Mouse (Mus musculus): ENCODE measurements around the gene Ensa. TPM values are rescaled to one million over a fixed set of nuclear protein-coding genes. Genes with fewer than 3 reads are reported as not detected.

Ensa gene
- total and polyA plus RNA-seq, 2 experiments: 5.0 to 23.5 TPM

DNA sequence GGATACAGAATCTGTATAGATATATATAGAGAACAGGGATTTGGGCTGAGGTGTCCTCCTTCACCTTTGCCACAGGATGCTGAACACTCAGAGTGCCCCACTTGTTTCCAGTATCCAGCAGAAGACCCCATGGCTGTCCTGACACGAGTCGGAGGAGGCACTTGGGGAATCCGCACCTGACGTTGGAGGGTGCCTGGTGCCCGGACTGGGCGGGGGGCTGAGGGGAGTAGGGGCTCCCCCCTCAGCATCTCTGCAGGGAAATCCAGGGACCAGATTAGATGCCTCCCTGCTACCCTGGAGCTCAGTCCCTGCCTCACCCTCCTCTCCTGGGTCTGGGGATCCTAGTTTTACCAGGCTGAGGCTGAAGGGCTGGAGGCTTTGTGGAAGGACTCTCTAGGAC is 55.9 kb downstream of the Ensa start:
- TF ChIP-seq POLR2A (IDR thresholded peaks at IDR 0.05; ENCODE audit: extremely low read depth, insufficient read depth, low read length) (no peak), CTCF (IDR thresholded peaks at IDR 0.05; ENCODE audit: low read depth, low read length) (no peak)
- Histone ChIP-seq H3K27me3 (ENCODE audit: control insufficient read depth, insufficient read depth, low read length) (no peaks in the 10 kb centered on the region), H3K4me3 (ENCODE audit: insufficient read depth, low read depth, low read length) (no peak overlapping the region), H3K79me2 (ENCODE audit: control insufficient read depth, insufficient read depth, low read length) (no peaks in the 10 kb centered on the region), H3K27ac (replicated peaks; ENCODE audit: insufficient read depth, low read depth, low read length) (no peak overlapping the region), H3K4me1 (ENCODE audit: control insufficient read depth, insufficient read depth, low read length) (peaks cover 2% of the 10 kb centered on the region; the same call in 1 of the 2 replicates), H3K36me3 (ENCODE audit: control insufficient read depth, insufficient read depth, low read length) (no peaks in the 10 kb centered on the region), H3K9ac (ENCODE audit: low read depth, low read length) (no peak overlapping the region)
- DNase-seq (ENCODE audit: extremely low read depth, low read depth, low spot score): no peak
- 92% methylated on average over 6 of the region's 6 CpGs for WGBS

DNA sequence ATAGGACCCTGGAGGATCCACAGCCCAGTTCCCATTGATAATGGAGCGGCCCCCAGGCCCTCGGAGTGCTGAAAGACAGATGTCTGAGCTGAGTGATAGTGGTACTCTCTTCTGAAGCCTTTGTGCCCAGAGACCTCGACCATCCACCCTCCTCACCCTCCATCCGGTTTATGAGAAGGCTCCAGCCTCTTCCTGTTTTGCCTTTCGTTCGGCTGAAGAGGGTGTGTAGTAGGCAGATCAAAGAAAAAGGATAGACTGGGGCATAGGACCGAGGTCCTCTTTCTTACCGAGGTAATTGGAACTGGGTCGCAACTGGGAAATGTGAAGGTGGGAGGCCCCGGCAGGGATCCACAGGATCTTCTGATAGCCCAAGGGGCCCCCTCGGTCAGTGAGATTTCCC is 56.6 kb downstream of the Ensa start:
- Histone ChIP-seq H3K27ac (replicated peaks; ENCODE audit: insufficient read depth, low read depth, low read length) (no peak overlapping the region), H3K4me1 (ENCODE audit: control insufficient read depth, insufficient read depth, low read length) (no peaks in the 10 kb centered on the region), H3K79me2 (ENCODE audit: control insufficient read depth, insufficient read depth, low read length) (no peaks in the 10 kb centered on the region), H3K9ac (ENCODE audit: low read depth, low read length) (no peak overlapping the region), H3K27me3 (ENCODE audit: control insufficient read depth, insufficient read depth, low read length) (no peaks in the 10 kb centered on the region), H3K4me3 (ENCODE audit: insufficient read depth, low read depth, low read length) (no peak overlapping the region), H3K36me3 (ENCODE audit: control insufficient read depth, insufficient read depth, low read length) (no peaks in the 10 kb centered on the region)
- no peak for DNase-seq (ENCODE audit: extremely low read depth, low read depth, low spot score)
- 69% methylated on average over 11 of the region's 11 CpGs for WGBS
- no peak for TF ChIP-seq POLR2A (IDR thresholded peaks at IDR 0.05; ENCODE audit: extremely low read depth, insufficient read depth, low read length)
- TF ChIP-seq CTCF (IDR thresholded peaks at IDR 0.05; ENCODE audit: low read depth, low read length): no peak

Other genes starting within 250 kb of the Ensa start
- not detected in 2 replicates for gene 4930558C23Rik, start 222.2 kb upstream of the Ensa start, total RNA-seq (2014; rRNA removed)
- not detected in 2 replicates for gene 4930558C23Rik, start 222.2 kb upstream of the Ensa start, polyA plus RNA-seq (2012; rRNA removed)
- gene Arnt, start 190.6 kb upstream of the Ensa start, total RNA-seq (2014; rRNA removed): 23.6 and 24.3 TPM in 2 replicates
- 14.2 and 20.8 TPM in 2 replicates for gene Arnt, start 190.6 kb upstream of the Ensa start, polyA plus RNA-seq (2012; rRNA removed)
- 0.81 and 1.3 TPM in 2 replicates for gene Ctsk, start 125.7 kb upstream of the Ensa start, total RNA-seq (2014; rRNA removed)
- gene Ctsk, start 125.7 kb upstream of the Ensa start, polyA plus RNA-seq (2012; rRNA removed): 0.09 and 0.60 TPM in 2 replicates
- 60.6 and 77.4 TPM in 2 replicates for gene Ctss, start 98.2 kb upstream of the Ensa start, total RNA-seq (2014; rRNA removed)
- gene Ctss, start 98.2 kb upstream of the Ensa start, polyA plus RNA-seq (2012; rRNA removed): 9.1 and 13.5 TPM in 2 replicates
- not detected in 2 replicates for gene Hormad1, start 65.3 kb upstream of the Ensa start, total RNA-seq (2014; rRNA removed)
- gene Hormad1, start 65.3 kb upstream of the Ensa start, polyA plus RNA-seq (2012; rRNA removed): not detected in 2 replicates
- 4.6 and 5.2 TPM in 2 replicates for gene Golph3l, start 36.1 kb upstream of the Ensa start, total RNA-seq (2014; rRNA removed)
- 1.6 and 2.5 TPM in 2 replicates for gene Golph3l, start 36.1 kb upstream of the Ensa start, polyA plus RNA-seq (2012; rRNA removed)
- 57.5 and 92.2 TPM in 2 replicates for gene Mcl1, start 33.8 kb downstream of the Ensa start, total RNA-seq (2014; rRNA removed)
- gene Mcl1, start 33.8 kb downstream of the Ensa start, polyA plus RNA-seq (2012; rRNA removed): 38.7 and 39.4 TPM in 2 replicates
- 0.55 and 1.6 TPM in 2 replicates for gene Adamtsl4, start 62.9 kb downstream of the Ensa start, total RNA-seq (2014; rRNA removed)
- 2.5 and 4.7 TPM in 2 replicates for gene Adamtsl4, start 62.9 kb downstream of the Ensa start, polyA plus RNA-seq (2012; rRNA removed)
- 48.1 and 87.7 TPM in 2 replicates for gene Ecm1, start 114.6 kb downstream of the Ensa start, total RNA-seq (2014; rRNA removed)
- gene Ecm1, start 114.6 kb downstream of the Ensa start, polyA plus RNA-seq (2012; rRNA removed): 354 and 374 TPM in 2 replicates
- 18.9 and 22.2 TPM in 2 replicates for gene Tars2, start 135.2 kb downstream of the Ensa start, total RNA-seq (2014; rRNA removed)
- 24.6 and 26.5 TPM in 2 replicates for gene Tars2, start 135.2 kb downstream of the Ensa start, polyA plus RNA-seq (2012; rRNA removed)
- gene Rprd2, start 193.9 kb downstream of the Ensa start, total RNA-seq (2014; rRNA removed): 7.6 and 9.3 TPM in 2 replicates
- gene Rprd2, start 193.9 kb downstream of the Ensa start, polyA plus RNA-seq (2012; rRNA removed): 5.1 and 7.9 TPM in 2 replicates
- gene Prpf3, start 230.9 kb downstream of the Ensa start, total RNA-seq (2014; rRNA removed): 6.5 and 7.8 TPM in 2 replicates
- gene Prpf3, start 230.9 kb downstream of the Ensa start, polyA plus RNA-seq (2012; rRNA removed): 4.1 and 7.4 TPM in 2 replicates
- 137 and 205 TPM in 2 replicates for gene Mrps21, start 246.5 kb downstream of the Ensa start, total RNA-seq (2014; rRNA removed)
- gene Mrps21, start 246.5 kb downstream of the Ensa start, polyA plus RNA-seq (2012; rRNA removed): 39.6 and 49.3 TPM in 2 replicates

All from liver, adult 2 months (tissue).